Mouse (Mus musculus): ENCODE data around the gene Il16.

Il16 gene

DNA sequence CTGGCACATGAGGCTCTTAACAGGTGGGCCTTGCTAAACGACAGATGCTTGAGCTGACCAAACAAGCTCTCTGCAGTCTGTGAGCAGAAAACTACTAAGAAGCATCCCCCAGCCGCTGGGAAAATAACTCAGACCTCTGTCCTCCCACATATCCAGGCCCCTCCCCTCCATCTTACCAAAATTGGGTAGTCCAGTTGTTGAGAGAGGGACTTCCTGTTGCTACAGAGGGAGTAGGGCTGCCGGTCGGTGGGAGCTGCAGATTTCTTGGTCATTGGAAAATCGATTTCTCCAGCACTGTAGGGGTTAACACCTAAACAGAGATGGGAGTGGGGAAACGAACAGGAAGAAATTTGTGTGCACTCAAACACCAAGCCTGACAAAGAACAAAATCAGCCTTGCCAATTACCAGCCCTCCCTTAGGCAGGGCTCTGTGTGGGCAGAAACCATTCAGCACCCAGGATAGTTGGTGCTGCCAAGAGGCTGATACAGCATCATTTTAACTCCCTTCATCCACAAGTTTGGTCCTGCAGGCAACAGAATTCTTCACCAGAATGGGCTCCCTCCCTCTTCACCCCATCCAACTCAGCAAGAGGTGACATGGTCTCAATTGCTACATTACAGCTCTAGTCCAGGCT is 62.8 kb downstream of the Il16 start:
- in situ Hi-C loops (cut with MboI, MseI): loop anchor here (5.0 kb wide), 1 partner anchor 110 kb away; no protein-coding TSS in a partner anchor

DNA sequence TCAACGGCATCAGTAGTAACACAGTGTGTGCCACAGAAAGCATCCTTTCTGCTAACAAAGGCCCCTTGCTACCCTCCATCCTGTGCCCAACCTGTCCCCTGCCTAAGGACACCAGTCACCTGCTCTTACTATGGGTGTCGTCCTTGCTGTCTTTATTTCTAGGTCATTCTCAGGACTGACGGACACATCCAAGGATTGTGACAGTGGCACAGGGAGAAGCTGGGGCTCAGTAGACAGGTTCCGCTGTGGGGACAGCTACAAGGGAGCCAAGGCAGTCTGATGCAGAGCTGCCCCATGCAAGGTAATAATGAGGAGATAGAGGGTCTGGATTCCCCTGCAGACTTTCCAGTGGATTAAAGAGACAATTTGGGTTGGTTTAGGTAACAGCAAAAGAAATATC is 67.0 kb downstream of the Il16 start:
- in situ Hi-C loops (cut with MboI, MseI): no loop called here

DNA sequence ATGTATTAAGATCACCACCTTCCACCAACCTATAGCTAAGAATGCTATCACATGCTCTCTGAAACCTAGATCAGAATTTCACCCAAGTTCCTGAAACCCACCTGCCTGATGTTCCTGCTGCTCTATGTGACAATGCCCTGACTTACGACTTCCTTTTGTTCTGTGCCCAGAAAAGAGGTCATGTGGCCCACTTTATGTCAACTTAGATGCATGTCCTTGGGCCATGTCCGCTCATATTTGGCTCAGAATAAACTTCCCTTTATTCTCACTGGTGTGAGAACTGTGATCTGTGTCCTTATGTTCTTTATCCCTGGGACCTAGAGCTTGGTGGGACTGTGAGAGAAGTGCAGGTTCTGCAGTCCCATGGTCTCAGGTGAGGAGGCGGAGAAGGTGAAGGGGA is 68.2 kb downstream of the Il16 start:
- in situ Hi-C loops (cut with MboI, MseI): no loop called here

DNA sequence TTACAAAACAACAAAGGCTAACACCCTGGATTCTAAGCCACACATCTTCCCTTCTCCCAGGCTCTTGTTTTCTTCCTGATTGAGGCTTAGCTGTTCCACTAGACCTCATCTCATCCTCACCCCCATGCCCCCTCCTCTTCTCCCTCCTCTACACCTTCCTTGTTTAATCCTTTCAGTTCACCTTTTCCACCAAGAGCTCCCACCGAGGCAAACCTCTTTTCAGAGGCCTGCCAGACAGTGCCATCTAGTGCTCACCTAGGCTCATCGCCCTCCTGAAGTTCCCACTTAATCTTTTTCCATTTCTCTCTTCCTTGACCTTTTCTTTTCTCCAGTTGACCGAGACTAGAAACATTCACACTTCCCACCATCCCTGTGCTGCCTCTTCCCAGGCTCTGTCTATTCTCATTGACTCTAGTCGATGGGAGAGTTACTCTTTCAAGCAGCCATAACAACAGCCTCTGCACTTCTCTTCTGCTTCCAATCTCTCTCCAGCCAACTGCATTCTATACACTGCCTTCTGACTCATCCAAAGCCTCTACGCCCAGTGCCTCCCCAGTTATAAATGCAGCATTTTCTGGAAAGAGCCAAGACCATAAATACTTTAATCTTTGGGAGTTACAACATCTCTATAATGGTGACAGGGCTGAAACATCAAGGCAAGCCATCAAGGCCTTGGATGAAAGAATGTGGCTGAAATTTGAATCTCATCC is 69.8 kb downstream of the Il16 start:
- in situ Hi-C loops (cut with MboI, MseI): no loop called here

DNA sequence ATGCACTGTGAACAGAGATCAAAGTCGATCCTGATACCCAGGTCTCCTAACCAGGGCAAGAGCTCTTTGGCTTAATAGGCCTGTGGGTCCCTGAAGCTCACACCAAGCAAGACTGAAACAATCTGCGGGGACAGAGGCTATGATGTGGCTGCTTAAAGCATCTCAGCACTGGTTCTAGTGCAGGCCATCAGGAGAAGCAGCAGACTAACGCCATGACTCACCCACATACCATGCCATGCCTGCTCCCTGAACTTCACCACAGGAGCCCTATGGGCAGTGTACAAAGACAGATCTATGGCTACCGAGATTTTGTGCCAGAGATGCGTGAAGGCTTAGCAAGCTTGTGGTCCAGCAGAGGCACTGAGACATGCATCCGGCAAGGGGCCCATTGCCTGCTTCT is 74.0 kb downstream of the Il16 start:
- in situ Hi-C loops (cut with MboI, MseI): no loop called here

DNA sequence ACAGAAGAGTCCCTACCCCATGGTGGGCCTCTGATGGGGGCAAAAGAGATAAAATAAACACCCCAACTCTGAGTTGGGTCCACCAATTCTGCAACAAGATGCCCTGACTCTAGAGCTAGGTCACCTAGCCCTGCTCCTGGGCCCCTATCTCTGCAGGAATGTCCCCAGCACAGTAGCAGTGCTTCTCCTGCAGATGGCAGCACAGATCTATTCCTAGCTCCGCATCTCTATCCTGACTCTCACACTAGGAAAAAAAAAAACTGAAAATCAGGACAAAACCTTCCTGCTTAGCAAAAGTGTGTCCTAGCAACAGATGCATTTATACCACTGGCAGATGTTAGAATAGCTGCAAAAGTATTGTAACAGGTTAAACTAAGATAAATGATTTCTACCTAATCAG is 76.8 kb downstream of the Il16 start:
- in situ Hi-C loops (cut with MboI, MseI): no loop called here

DNA sequence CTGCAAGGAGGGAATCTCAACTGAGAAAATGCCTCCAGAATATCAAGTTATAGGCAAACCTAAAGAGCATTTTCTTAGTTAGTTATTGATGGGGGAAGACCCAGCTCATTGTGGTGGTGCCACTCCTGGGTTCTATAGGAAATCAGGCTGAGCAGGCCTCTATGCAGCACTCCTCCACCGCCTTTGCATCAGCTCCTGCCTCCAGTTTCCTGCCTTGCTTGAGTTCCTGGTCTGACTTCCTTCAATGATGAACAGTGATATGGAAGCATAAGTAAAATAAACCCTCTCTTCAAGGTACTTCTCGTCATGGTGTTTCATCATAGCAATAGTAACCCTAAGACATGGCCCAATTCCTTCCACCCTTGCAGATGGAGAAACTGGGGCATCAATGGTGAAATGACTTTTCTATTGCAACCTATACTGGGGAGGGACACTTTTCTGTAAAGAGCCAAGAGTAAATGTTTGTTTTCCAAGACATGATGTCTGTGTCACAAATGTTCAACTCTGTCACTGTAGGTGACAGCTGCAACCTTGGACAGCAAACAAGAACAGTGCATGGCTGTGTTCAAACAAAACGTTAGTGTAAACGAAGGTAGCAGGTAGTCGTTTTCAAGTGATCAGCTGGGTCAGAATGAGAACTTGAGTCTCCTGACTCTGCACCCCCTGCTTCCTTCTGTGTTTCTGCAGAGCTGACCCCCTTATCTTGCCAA is 77.4 kb downstream of the Il16 start:
- in situ Hi-C loops (cut with MboI, MseI): no loop called here

DNA sequence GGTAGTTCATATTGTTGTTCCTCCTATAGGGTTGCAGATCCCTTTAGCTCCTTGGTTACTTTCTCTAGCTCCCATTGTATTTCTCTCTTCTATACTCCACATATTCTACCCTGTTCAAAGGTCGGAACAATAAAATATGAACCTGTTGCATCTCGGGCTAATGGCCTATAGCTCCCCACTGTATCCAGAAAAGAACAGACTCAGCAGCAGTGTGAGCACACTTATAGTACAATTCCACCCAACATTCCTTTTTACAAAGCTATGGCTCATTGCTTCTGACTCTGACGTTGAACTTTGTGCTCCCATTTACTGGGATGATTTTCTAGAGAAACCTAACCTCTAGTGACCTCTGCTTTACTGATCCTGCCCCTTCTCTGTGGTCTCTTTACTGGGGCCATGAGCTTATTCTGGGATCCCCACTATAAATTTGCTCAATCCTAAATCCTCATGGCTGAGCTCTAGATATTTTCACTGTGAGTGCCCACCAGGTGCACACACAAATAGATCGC is 79.4 kb downstream of the Il16 start:
- in situ Hi-C loops (cut with MboI, MseI): no loop called here

DNA sequence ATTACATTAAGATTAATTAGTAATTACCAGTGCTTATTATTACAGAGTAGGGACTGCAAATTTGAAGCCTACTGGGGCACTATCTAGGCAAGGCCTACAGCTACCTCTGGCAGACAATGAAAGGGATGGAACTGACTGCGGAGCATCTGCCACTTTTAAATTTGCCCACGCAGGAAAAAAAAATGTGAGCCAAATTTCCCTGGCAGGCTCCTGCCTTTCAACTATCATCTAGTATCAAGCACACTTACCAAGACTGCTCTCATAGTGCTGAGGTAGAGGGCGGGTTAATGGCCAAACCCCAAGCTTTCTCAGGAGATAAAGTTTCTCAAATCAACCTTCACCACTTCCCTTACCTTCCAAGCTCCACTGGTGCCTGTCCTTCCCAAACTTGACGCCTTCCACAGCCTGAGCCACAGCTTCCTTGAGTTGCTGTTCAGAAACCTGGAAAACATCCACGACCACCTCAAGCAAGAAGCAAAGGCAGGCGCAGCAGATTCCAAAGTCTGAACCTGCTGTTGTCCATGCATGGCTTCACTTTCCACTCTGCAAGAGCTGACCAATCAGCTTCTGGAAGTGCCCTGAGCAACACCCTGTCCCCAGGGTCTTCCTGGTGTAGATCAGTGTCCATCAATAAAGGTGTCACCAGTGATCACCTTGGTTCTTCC is 82.7 kb downstream of the Il16 start:
- in situ Hi-C loops (cut with MboI, MseI): no loop called here

DNA sequence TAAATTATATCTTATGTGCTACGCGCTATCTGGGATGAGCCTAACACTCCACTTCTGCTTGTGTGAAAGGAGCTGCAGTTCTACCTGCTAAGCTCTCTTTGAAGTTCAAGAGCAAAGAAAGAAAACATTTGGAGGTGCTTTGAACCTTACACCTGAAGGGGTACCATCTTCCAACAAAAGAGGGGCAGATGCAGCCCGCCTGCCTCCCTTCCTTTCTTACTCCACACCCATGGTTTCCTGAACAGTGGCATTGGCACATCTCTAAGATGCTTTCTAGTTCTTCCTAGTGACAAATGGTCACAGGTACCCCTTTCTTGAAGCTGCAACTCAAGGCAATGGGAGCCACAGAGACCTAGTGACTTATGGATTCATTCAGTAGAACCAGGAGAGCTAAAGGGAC is 83.8 kb downstream of the Il16 start:
- in situ Hi-C loops (cut with MboI, MseI): no loop called here

DNA sequence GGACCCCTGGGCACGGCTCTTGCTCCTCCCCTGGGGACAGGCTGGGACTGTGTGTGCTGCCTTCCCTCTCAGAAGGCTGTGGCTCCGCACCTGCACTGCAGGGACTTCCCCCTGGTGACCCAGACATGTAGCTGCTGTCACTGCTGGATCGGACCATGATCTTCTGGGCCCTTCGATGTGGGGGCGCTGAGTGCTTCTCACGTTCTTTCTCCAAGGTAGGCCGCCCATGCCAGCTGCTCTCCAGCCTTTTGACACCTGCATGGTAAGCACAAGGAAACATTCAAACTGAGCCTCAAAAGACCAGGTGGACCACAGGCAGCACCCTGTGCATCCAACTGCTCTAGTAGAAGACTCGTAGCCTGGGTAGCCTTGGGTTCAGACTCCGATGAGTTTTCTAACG is 84.5 kb downstream of the Il16 start:
- in situ Hi-C loops (cut with MboI, MseI): no loop called here

DNA sequence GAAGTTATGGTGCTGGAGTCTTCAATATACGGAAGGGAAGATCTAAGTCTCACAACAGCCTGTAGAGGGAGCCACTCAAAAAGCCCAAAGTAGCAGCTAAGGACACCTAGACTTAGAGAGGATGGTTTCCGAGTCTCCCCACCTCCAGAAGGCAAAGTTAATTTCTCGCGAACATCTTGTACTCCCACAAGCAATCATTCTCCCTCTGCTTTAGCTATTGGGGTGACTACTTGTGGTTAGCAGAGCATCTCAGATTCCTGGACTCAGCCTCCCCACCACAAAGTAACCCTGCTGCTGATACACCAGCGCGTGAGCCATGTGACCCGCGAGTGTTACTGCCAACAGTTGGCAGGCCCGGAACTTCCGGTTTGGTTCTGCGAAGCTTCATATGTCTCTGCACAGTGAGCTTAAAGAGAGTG is 85.2 kb downstream of the Il16 start:
- in situ Hi-C loops (cut with MboI, MseI): no loop called here

DNA sequence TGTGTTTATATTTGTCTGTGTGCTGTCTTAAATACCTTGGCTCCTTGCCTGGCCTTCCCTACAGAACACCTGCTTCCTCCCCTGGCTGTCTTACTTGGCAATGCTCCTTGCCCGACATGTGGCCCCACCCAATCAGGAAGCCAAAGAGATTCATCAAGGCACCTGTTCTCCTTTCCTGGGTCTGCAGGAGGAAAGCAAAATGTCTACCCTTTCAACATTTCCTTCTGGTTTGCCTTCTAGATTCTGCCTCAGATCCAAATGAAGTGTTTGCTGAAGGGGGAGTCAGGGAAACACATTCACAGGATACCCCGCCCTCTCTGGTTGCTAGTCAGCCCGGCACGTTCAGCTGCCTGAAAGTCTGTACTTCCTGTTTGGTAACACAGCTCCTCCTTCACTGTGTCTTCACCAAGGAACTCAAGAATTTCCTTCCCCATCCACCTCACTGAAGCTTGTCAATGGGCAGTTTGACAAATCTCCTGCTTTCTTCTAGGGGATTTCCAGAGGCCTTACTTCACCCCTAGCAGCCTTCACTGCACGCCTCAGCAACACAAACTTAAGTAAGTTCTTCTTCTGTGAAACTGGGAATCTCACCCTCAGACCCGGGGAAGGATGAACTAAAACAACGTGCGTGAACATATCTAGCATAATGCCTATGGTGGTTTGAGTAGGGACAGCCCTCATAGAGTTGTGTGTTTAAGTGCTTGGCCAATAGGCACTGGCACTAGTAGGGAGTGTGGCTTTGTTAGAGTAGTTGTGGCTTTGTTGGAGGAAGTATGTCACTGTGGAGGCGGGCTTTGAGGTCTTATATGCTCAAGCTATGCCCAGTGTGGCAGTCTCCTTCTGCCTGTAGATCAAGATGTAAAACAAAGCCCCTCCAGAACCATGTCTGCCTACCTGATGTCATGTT is 86.1 kb downstream of the Il16 start:
- in situ Hi-C loops (cut with MboI, MseI): loop anchor here (5.0 kb wide), 1 partner anchor 792 kb away; the partner anchor contains the start of gene Mex3b

DNA sequence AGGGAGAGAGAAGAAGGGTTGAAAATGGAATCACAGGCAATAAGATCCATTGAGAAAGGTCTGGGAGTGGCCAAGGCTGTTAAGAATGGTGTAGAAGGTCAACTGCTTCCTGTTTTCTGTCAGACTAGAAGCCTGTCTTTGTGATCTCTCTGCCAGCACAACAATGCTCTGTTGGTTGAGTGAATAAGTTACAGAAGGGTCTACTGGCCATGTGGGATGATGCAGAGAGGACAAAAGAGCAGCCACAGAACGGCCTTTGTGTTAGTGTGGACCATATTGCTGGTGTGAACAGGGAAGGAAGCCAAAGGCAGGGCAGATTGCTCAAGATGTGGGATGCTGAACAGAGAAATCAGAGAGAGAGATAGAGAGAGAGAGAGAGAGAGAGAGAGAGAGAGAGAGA is 86.8 kb downstream of the Il16 start:
- in situ Hi-C loops (cut with MboI, MseI): loop anchor here (5.0 kb wide), 1 partner anchor 791 kb away; the partner anchor contains the start of gene Mex3b

DNA sequence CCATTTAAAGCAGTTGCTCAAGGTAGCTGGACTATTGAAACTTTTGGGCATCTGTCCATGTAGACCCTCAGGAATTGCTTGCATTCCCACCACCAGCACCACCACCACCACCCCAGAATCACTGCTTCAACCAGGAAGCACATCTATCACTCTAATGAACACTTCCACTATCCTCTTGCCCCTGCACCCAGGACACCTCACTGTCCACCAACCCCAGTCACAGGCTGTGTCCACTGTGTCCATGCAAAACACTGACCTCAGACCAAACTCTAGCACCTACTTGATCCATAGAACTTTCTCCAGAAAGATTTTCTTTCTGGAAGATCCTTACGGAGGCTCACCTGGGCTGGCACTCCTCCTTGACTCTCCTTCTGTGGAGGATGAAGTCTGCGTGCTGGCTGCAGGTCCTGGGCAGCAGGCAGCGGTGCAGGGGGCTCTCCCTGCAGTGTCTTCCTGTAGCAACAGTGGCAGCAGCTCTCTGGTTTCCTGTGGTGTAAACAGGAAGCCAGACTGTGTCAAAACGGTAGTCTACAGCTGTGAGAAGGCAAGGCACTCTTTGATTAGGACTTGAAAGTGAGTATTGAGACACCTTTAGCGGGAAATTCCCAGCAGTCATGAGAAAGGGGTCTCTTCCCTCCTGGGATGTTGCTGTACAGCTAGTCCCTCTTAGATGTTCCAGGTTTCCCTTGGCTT is 90.4 kb downstream of the Il16 start:
- in situ Hi-C loops (cut with MboI, MseI): loop anchor here (5.0 kb wide), 2 partner anchors 227 to 788 kb away; partner anchors contain the start of genes Mesd, Mex3b and Tlnrd1

DNA sequence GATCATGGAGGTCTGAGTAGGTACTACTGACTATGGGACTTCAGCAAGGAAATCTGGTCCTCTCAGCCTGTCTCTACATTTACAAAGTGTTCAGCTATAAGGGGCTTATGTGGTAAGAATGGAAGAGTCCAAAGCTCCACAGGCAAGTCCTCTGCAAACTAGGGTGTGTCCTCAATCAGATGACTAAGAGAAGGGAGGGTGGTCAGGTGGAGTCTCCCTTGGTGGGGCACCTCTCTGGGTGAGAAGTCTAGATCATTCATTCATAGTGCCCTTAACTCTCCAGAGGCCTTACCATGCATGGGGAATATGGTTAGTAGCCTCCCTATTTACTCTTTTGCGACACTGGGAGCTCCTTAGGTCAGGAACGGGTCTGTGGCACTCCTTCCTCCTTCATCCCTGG is 91.3 kb downstream of the Il16 start:
- in situ Hi-C loops (cut with MboI, MseI): loop anchor here (5.0 kb wide), 1 partner anchor 228 kb away; the partner anchor contains the start of genes Mesd and Tlnrd1

DNA sequence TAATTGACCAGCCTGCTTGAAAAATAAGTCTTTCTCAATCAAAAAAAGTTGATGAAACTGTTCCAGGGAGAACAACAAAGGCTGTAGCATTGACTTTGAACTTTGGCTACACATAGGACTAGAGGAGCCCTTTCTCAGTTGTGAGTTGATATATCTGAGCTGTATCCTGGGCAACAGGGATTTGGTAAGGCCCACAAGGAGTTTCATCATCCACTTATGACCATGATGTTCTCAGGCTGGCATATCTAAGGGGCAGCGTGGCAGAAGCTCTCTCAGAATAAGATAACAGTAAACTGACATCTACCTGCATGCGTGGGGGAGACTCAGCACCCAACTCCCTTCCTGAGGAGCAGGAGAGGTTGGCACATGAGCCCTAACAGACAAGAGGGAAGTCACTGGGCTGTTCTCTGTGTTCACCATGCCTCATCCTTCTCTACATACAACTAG is 91.9 kb downstream of the Il16 start:
- in situ Hi-C loops (cut with MboI, MseI): loop anchor here (5.0 kb wide), 1 partner anchor 229 kb away; the partner anchor contains the start of genes Mesd and Tlnrd1

DNA sequence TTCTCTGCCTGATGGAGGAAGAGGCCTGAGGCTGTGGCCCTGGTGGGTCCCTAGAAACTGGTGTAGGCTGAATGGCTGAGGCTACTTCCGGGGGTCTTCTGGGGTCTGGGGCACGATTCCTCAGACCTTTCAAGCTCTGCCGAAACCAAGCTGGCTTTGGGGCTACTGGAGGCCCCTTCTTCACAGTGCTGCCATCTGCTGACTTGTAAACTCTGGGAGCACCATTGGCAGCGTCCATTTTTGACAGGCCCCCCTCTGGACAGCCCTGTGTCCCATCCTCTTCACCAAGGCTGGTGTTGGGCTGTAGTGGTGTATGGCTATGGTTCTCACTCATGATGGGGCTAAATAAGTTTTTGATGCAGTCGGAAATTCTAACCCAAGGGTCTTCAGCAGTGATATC is 93.0 kb downstream of the Il16 start:
- in situ Hi-C loops (cut with MboI, MseI): loop anchor here (5.0 kb wide), 1 partner anchor 230 kb away; the partner anchor contains the start of genes Mesd and Tlnrd1

DNA sequence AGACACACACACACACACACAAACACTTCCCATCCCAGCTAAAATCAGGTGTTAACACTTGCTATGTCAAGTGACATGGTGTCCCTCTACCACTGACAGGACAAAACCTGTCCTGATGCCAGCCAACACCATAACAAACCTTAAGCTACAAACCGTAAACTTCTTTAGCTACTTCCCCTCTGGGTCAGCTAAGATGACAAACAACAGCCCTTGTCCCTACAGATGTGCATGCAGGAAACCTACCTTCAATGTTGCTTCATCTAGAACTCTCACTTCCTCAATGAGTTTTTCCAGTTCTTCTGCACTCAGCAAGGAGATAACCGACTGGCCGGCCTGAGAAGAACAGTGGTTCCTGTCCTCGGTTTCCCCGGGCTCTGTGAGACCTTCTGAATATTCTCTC is 94.9 kb downstream of the Il16 start:
- in situ Hi-C loops (cut with MboI, MseI): loop anchor here (5.0 kb wide), 1 partner anchor 232 kb away; the partner anchor contains the start of genes Mesd and Tlnrd1

DNA sequence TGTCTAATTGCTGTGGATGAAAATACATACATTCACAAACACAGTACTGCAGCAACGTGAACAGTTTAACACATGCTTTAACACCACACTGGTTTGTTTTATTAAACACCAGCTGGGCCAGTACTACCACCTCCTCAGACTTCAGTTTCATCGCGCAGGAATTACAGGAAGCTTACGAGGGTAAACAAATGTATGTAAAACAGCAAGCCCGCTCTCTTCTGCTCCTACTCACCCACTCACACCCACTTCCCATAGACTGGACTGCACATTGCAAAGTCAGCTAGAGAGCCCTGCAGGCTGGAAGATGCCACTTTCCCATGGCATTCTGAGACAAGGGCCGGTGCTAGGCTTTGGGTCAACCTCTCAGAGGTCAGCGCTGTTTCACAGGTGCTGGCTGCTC is 96.7 kb downstream of the Il16 start:
- in situ Hi-C loops (cut with MboI, MseI): loop anchor here (10.0 kb wide), 2 partner anchors 526 to 994 kb away; no protein-coding TSS in a partner anchor

Measured in T-helper 2 cell (primary cell).